Mouse (Mus musculus): ENCODE results near the gene Gm11634. TPM values are rescaled to one million over a fixed set of nuclear protein-coding genes. Genes with fewer than 3 reads are reported as not detected.

Gm11634 gene
- polyA plus RNA-seq, 1 experiment from 2014 or later: not detected

DNA sequence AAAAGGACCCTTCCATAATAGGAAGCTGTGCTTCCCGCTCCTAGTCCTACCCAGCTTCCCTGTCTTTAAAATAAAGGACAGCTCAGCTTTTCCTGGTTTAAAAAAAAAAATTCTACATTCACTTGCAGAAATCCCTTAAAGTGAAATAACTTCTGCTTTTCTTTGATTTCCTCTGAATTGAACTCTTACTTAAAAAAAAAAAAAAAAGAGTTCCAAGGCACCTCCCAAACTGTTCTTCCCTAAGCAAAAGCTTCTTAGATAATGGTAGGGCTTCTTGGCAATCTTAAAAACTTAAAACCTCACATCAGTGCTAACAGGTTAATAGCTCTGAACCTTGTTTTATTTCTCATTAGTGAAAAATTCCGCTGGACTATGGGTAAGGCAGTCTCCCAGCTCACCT is 15.9 kb downstream of the Gm11634 start:
- no peak for ATAC-seq (ENCODE audit: insufficient number of reproducible peaks, low FRiP score, low TSS enrichment, low read depth)

DNA sequence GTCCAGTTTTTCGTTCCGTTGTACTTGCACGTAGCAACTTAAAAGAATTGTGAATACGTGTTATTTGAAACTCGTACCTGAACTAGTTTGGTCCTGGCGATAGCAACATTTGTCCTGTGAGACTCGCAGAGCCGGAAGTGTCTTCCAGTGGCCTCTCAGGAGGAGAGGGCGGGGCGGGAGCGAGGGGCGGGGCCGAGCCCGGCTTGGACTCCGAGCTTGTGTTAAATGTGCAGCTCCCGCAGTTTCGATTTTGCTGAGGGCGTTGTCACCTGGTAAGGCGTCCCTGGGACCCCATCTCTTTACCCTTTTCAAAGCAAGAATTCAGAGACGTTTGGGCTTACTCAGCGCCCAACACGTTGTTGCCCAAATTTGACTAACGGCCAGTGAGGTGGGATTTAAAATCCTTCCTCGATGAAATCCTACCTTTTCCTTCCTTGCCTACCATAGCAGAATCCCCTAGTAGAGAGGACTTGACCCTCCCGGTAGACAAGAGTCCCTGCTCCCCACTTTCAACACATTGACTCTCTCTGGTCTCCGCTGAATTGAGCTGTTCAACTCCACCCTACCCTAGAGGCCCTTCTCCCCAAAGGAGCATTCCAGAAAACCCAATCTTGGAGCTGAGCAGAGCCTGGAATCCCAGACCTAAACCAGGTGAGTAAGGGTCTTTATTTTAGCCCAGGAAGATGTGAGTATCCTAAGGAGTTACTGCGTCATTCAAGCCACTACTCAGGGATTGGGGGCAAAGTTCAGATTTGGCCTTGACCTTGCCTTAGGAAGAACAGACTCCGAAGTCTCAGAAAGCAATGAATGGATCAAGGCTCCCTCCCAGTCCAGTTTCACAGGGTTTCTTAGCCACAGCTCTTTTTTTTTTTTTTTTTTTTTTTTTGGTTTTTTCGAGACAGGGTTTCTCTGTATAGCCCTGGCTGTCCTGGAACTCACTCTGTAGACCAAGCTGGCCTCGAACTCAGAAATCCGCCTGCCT is 16.7 kb downstream of the Gm11634 start, which contains the start of gene Tmem106a:
Gene Tmem106a (plus strand): TSS at position 189 of the 982 bp plus-strand sequence.
- Histone ChIP-seq H3K9me3 (no peaks in the 10 kb centered on the region), H3K4me1 (0 out of 2 replicates have a peak, but pooled peaks cover 3% of the 10 kb centered on the region), H3K27me3 (no peaks in the 10 kb centered on the region), H3K4me2 (peak within 1 kb of the TSS; percentile 48), H3K4me3 (peak within 1 kb of the TSS; percentile 41), H3K9ac (no peak within 1 kb of the TSS), H3K27ac (no peak within 1 kb of the TSS), H3K36me3 (peaks cover 36% of the 10 kb centered on the region)
- ATAC-seq (ENCODE audit: insufficient number of reproducible peaks, low FRiP score, low TSS enrichment, low read depth): no peak; the same call in 1 of the 2 replicates
- WGBS: 17% methylated on average over 30 of the region's 31 CpGs

More for the DNA sequence above, 15.9 kb downstream of the Gm11634 start:
- WGBS: 87% methylated on average over 2 of the region's 2 CpGs
- H3K4me2 ChIP-seq: no peak overlapping the region
- no peak overlapping the region for H3K27ac ChIP-seq
- H3K9me3 ChIP-seq: no peaks in the 10 kb centered on the region
- H3K9ac ChIP-seq: no peak overlapping the region
- H3K36me3 ChIP-seq: peaks cover 27% of the 10 kb centered on the region
- H3K4me1 ChIP-seq: 0 out of 2 replicates have a peak, but pooled peaks cover 3% of the 10 kb centered on the region
- no peak overlapping the region for H3K4me3 ChIP-seq
- H3K27me3 ChIP-seq: no peaks in the 10 kb centered on the region

DNA sequence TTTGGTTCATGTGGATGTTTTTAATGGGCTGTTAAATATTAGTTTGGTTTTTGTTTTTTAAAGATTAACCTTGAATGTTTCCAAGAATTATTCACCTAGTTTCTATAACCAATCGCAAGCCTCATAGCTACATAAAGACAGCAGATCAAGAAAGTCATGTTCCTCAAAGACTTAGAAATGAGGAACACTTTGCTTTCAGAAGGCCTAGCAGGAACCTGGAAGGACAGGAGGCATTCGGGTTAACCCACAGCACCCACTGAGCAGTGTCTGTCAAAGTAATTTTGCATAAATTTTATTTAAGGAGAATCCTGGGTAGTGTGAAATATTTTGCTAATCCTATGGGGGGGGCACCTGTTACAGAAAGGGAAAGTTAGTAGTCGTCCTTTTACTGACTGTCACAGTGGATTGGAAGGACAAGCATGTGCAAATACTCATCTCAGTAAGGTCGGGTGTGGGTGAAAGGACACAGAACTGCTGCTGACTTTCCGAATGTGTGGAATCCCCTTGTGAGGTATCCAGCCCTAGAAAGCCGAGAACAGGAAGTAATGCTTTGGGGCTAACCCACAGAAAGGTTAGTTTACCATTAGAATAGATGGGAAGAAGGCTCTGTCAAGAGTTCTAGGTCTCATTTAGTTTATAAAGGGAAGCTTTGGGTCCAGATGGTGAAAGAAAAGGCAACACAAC is 17.8 kb downstream of the Gm11634 start:
- Histone ChIP-seq H3K36me3 (peaks cover 44% of the 10 kb centered on the region), H3K9ac (no peak overlapping the region), H3K4me2 (no peak overlapping the region), H3K27ac (no peak overlapping the region), H3K4me3 (no peak overlapping the region), H3K4me1 (0 out of 2 replicates have a peak, but pooled peaks cover 3% of the 10 kb centered on the region), H3K27me3 (no peaks in the 10 kb centered on the region), H3K9me3 (no peaks in the 10 kb centered on the region)
- ATAC-seq (ENCODE audit: insufficient number of reproducible peaks, low FRiP score, low TSS enrichment, low read depth): no peak
- 72% methylated on average over 6 of the region's 6 CpGs for WGBS

DNA sequence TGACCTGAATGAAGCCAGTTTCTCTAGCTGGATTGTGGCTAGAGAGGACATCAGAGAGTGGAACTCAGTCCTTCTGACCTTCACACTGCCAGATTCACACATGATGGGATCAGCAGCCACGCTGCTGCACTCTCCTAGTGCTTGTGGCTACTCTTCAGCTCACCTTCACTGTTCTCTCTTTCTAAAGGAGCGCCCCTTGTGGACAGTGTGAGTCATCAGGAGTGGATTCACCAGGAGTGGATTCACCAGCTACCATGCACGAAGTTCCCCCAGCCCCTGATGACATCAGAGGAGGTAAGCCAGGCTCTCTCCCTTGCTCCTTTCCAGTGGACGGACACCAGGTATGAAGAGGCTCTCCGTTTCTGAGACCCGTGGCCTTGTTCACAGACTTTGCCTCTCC is 22.9 kb downstream of the Gm11634 start:
- Histone ChIP-seq H3K4me1 (no peaks in the 10 kb centered on the region), H3K9ac (no peak overlapping the region), H3K27ac (no peak overlapping the region), H3K27me3 (no peaks in the 10 kb centered on the region), H3K4me2 (no peak overlapping the region), H3K36me3 (peaks cover 93% of the 10 kb centered on the region), H3K9me3 (no peaks in the 10 kb centered on the region), H3K4me3 (no peak overlapping the region)
- 77% methylated on average over 6 of the region's 6 CpGs for WGBS
- no peak for ATAC-seq (ENCODE audit: insufficient number of reproducible peaks, low FRiP score, low TSS enrichment, low read depth)

DNA sequence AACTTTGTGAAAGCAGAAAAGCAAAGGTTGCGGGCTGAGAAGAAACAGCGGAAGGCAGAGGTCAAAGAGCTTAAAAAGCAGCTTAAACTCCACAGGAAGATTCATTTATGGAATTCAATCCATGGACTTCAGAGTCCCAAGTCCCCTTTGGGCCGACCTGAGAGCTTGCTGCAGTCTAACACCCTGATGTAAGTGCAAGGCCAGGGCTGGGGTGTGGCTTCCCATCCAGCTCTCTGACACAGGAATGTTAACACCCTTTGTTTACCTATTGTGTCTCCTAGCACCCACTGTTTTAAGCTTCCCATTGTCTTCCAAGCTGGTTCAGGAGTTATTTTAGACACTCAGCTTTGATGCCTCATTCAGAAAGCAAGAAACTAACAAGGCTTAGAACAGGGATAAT is 30.6 kb downstream of the Gm11634 start:
- Histone ChIP-seq H3K4me3 (no peak overlapping the region), H3K27me3 (no peaks in the 10 kb centered on the region), H3K27ac (no peak overlapping the region), H3K9me3 (no peaks in the 10 kb centered on the region), H3K4me2 (no peak overlapping the region), H3K9ac (no peak overlapping the region), H3K36me3 (peaks cover 85% of the 10 kb centered on the region), H3K4me1 (no peaks in the 10 kb centered on the region)
- no peak for ATAC-seq (ENCODE audit: insufficient number of reproducible peaks, low FRiP score, low TSS enrichment, low read depth)
- WGBS: 83% methylated on average over 3 of the region's 3 CpGs

DNA sequence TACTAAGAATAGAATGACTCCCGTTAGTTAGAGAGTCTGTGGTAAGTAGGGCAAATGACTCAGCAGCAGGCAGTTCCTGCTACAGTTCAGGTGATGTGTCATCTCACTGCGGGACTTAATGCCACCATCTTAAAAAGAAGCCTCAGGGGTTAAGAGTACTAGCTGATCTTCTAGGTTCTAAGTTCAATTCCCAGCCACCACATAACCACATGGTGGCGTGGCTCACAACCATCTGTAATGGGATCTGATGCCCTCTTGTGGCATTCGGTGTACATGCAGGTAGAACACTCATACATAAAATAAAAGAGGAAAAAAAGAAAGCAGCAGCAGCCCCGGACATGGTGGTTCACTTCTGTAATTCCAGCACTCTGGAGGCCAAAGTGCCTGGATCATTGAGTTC is 36.7 kb downstream of the Gm11634 start:
- Histone ChIP-seq H3K4me2 (no peak overlapping the region), H3K27me3 (no peaks in the 10 kb centered on the region), H3K4me1 (no peaks in the 10 kb centered on the region), H3K4me3 (no peak overlapping the region), H3K9me3 (no peaks in the 10 kb centered on the region), H3K27ac (no peak overlapping the region), H3K36me3 (peaks cover 70% of the 10 kb centered on the region), H3K9ac (no peak overlapping the region)
- ATAC-seq (ENCODE audit: insufficient number of reproducible peaks, low FRiP score, low TSS enrichment, low read depth): no peak
- 40% methylated on average over 5 of the region's 5 CpGs for WGBS

DNA sequence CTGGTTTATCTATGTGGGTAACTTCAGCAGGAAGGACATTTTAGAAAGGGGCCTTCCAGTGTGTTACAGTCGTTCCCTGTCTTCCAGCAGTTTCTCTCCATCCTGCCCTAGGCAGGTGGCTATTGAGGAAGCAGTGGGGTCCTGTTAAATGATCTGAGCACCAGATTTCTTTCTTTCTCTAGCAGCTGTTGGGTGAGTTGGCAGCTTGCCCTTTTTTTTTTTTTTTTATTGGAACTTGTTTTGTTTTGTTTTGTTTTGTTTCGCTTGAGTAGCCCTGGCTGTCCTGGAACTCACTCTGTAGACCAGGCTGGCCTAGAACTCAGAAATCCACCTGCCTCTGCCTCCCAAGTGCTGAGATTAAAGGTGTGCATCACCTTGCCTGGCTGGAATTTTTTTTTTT is 42.1 kb downstream of the Gm11634 start:
- H3K9ac ChIP-seq: no peak overlapping the region
- WGBS: 55% methylated on average over 2 of the region's 2 CpGs
- no peak overlapping the region for H3K27ac ChIP-seq
- no peak overlapping the region for H3K4me3 ChIP-seq
- ATAC-seq (ENCODE audit: insufficient number of reproducible peaks, low FRiP score, low TSS enrichment, low read depth): no peak
- H3K4me1 ChIP-seq: peaks cover 13% of the 10 kb centered on the region; the same call in 1 of the 2 replicates
- H3K4me2 ChIP-seq: no peak overlapping the region
- H3K27me3 ChIP-seq: no peaks in the 10 kb centered on the region
- H3K36me3 ChIP-seq: peaks cover 48% of the 10 kb centered on the region
- H3K9me3 ChIP-seq: no peaks in the 10 kb centered on the region

DNA sequence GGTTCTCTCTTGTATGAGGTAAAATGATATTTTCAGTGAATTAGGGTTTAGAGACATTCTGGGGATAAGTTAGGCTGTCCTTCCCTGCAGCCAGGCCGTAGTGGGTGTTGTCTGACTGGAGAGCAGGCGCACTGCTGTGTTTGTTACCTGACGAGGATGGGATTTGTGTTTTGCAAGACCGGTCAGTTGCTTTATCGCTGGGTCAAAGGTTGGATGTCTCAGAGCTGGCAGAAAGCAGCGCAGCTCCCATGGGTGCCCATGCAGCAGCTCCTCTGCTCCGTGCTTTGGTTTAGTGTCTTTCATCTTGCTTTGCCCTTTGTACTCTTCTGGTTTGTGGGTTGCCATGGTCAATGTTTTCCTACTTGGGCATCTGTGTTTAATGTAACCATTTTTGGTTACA is 42.5 kb downstream of the Gm11634 start:
- no peak overlapping the region for H3K27ac ChIP-seq
- no peak overlapping the region for H3K9ac ChIP-seq
- no peak overlapping the region for H3K4me3 ChIP-seq
- 90% methylated on average over 7 of the region's 7 CpGs for WGBS
- no peaks in the 10 kb centered on the region for H3K27me3 ChIP-seq
- ATAC-seq (ENCODE audit: insufficient number of reproducible peaks, low FRiP score, low TSS enrichment, low read depth): no peak
- H3K9me3 ChIP-seq: no peaks in the 10 kb centered on the region
- H3K4me2 ChIP-seq: no peak overlapping the region
- peaks cover 13% of the 10 kb centered on the region; the same call in 1 of the 2 replicates for H3K4me1 ChIP-seq
- H3K36me3 ChIP-seq: peaks cover 45% of the 10 kb centered on the region

DNA sequence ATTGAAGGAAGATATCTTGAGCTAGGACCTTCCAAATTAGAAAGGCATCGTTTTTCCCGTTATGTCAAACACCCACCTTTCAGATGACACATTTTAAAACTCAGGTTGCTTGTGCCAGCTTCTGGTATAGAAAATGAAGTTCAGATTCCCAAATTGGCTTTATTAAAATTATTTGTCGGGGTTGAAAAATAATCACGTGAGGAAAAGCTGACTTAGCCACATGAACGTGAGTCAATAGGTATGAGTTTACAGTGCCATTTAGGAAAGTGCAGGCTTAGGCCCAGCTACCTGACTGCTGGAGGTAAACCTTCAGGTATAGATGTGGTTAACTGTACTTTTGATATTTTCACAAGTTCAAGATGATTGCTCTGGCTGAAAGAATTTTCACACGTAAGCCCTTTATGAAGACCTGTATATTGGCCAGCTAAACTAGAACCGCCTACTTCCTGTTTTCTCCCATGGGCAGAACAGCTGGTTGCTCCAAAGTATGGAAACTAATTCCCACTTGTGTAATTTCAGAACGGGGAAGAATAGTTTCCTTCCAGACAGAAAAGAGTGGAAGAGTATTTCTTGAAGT is 45.6 kb downstream of the Gm11634 start:
- H3K27me3 ChIP-seq: no peaks in the 10 kb centered on the region
- WGBS: 8% methylated on average over 8 of the region's 8 CpGs
- peaks cover 21% of the 10 kb centered on the region for H3K36me3 ChIP-seq
- H3K9me3 ChIP-seq: no peaks in the 10 kb centered on the region
- H3K27ac ChIP-seq: peak overlapping the region; percentile 89
- peak overlapping the region; percentile 71 for H3K9ac ChIP-seq
- peak overlapping the region; percentile 56 for H3K4me2 ChIP-seq
- peak overlapping the region; percentile 77 for H3K4me3 ChIP-seq
- no peak for ATAC-seq (ENCODE audit: insufficient number of reproducible peaks, low FRiP score, low TSS enrichment, low read depth)
- H3K4me1 ChIP-seq: peaks cover 23% of the 10 kb centered on the region

DNA sequence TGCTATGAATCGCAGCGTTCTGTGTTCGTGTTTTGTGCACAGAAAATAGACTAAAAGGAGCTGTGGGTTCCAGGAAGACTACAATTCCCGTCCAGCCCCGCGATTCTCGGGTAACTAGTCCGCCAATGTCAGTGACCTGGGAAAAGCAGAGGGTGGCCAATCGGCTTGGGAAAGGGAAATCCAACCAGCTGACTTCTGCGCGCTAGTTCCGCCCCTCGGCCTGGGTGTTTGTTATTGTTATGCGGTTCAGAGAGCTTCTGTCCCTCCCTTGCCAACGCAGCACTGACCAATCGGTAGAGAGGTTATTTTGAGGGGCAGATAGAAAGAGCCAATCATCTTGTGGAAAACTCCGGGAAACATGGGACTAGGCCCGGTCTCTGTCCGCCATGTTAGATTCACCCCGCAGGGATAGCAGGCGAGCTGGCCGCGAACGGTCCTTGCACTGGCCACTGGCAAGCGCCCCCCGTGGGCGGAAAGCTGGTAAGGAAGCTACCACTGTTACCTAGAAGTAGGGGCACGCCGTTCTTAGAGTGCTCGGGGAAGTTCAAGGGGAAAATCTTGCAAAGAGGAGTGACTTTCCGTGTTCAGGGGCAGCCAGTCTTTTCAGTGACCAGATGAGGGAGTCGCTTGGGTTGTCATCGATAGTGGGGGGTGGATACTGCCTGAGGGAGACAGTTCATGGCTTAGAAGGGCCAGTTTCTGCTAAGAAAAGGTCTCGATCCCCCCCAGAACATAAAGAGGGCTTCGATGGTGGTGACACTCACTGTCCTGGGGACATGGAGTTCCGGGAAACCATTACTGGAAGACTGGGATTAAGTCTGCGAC is 46.4 kb downstream of the Gm11634 start:
- WGBS: 0% methylated on average over 37 of the region's 37 CpGs
- H3K9ac ChIP-seq: peak overlapping the region; percentile 71
- peaks cover 18% of the 10 kb centered on the region for H3K36me3 ChIP-seq
- H3K4me1 ChIP-seq: peaks cover 23% of the 10 kb centered on the region
- peak overlapping the region; percentile 77 for H3K4me3 ChIP-seq
- no peaks in the 10 kb centered on the region for H3K27me3 ChIP-seq
- peak overlapping the region; percentile 96 for H3K27ac ChIP-seq
- H3K4me2 ChIP-seq: peak overlapping the region; percentile 56
- peak; percentile 98 for ATAC-seq (ENCODE audit: insufficient number of reproducible peaks, low FRiP score, low TSS enrichment, low read depth)
- no peaks in the 10 kb centered on the region for H3K9me3 ChIP-seq
